Mouse (Mus musculus): ENCODE measurements around the gene Nodal.
A peak's percentile ranks its signal among the peaks of the same experiment; 100 is the strongest.

The Nodal gene

DNA sequence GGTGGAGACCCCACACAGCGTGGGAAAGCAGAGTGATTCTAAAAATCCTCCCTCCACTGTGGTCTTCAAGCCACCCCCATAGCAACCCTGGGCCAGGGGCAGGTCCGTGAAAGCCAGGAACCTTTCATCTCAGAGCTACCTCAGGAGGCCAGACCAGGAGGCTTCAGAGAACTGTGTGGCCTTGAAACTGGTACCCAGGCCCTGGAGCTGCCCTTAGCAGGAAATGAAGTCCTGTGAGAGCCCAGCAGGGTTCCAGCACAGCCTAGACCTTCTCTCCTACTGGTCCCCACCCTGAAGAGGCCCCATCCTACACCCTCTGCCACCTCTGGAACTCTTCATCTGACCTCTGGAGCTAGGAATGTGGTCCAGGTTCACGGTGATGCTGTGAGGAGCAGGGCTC, 19.6 kb upstream of the Nodal start:
- DNase-seq (ENCODE audit: low spot score in 2 of 2): no peak

DNA sequence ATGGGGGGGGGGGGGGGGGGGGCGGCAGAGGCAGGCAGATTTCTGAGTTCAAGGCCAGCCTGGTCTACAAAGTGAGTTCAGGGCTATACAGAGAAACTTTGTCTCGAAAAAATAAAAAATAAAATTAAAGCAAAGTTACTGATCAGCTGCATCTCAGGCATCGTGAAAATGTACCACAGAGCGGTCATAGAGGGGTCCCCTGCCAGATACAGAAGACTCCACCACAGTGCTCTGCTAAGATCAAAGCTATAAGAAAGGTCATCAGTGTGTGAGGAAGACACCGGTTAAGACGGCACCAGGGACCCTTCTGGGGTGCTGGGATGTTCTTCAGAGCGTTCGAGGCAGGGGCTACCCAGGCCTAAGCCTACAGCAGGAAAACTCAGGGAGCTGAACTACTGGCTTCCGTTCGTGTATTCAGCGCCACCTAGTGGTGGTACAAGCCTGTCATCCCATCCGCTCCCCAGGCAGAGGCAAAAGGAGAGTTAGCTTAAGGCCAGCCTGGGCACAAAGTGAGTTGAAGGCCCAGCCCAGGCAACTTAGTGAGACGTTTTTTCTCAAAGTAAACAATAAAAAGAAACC, 18.5 kb upstream of the Nodal start:
- DNase-seq (ENCODE audit: low spot score in 2 of 2): peak in 1 of 2 experiments; percentile 57

DNA sequence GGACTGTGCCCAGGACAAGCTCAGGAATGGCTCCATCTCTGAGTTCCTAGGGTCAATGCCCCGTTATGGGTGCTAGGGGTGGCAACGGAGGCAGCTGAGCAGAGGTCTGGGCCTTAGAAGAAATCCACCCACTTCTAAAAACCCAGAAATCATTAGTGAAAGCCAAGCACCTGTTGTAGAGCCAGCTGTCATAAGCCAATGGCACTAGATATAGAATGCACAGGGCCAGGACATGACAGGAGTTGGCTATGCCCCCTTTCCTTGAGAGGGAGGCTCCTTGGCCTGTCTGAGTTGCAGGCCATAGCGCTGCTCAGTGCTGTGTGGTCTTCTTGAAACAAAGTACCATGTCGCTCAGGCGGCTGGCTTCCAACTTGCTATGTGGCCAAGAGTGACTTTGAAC, 17.4 kb upstream of the Nodal start:
- DNase-seq (ENCODE audit: low spot score in 2 of 2): no peak

DNA sequence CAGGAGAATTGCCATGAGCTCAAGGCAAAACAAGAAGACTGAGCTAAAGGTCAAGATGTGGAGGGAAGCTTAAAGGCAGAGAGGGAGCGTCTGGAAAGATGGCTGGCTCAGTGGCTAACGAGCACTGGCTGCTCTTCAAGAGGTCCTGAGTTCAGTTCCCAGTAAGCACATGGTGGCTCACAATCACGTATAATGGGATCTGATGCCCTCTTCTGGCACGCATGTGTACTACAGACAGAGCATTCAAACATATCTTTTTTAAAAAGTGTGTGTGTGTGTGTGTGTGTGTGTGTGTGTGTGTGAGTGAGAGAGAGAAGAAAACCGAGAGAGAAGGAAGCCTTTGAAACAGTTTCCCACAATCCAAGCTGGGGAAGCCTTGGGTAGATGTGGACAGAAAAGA, 15.3 kb upstream of the Nodal start:
- DNase-seq (ENCODE audit: low spot score in 2 of 2): no peak

DNA sequence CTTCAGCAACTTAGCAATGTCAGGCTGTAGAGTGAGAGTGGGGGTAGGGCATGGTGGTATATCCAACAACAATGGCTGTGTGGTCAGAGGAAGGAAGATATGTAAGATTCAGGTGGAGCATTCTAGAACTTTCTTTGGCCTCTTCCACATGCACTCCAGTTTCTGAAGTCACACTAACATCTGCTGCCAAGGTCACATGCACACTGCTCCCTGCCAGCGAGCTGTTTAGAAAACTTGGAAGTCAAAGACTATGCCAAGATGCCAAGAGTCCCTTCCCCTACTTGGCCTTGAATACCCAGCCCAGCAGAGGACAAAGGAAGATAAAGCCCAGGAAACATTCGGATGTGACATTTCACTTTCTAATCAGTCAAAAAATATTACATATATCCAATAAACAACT, 14.9 kb upstream of the Nodal start:
- DNase-seq (ENCODE audit: low spot score in 2 of 2): no peak

DNA sequence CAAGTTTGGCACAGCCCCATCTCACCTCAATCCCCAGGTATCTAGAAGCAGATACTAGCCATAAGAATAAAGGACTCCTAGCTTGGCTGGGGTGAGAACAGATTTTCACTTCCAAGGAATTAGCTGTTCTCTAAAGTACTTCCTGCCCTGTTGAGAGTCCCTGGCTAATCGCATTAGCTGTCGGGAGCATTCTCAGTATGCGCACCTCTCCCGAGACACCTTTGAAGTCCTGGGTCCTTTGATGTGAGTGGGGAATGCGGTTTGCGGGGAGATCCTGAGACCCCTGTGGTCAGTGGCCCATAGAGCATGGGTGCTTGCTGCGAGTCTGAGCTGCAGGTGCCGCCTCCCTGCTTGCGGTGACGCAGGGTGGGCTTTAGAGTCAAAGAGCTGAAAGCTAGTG, 11.8 kb upstream of the Nodal start:
- no peak for DNase-seq (ENCODE audit: low spot score in 2 of 2)

DNA sequence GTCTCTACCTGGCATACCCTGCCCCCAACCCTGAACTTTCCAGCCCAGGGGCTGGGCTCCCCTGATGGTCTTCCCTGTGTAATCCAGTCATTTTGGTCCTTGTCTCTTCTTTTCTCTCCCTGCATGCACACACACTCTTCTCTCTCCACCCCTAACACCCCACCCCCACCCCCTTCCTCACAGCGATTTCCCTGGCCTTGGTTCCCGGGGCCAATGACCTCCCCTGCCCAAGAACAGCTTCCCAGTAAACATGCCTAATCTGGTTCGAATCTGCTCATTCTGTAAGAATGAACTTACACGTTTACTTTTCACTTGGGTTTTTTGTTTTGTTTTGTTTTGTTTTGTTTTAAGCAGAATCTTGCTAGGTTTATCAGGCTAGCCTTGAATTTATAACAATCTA, 8.0 kb upstream of the Nodal start:
- no peak for DNase-seq (ENCODE audit: low spot score in 2 of 2)

DNA sequence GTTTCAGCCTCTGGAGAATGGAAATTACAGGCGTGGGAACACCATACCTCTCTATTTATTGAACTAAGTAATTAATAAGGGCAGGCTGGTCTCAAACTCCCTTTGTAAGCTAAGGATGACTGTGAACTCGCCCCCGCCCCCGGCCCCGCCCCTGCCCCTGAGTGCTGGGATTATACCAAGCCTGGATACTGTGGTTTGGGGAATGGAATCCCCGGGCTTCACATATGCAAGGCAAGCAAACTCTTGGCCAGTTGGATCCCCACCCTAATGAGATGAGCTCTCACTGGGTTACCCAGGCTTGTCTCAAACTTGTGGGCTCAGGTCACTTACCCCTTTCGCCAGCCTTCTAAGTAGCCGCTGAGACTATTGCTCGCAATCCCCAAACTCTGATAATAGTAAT, 7.6 kb upstream of the Nodal start:
- no peak for DNase-seq (ENCODE audit: low spot score in 2 of 2)

DNA sequence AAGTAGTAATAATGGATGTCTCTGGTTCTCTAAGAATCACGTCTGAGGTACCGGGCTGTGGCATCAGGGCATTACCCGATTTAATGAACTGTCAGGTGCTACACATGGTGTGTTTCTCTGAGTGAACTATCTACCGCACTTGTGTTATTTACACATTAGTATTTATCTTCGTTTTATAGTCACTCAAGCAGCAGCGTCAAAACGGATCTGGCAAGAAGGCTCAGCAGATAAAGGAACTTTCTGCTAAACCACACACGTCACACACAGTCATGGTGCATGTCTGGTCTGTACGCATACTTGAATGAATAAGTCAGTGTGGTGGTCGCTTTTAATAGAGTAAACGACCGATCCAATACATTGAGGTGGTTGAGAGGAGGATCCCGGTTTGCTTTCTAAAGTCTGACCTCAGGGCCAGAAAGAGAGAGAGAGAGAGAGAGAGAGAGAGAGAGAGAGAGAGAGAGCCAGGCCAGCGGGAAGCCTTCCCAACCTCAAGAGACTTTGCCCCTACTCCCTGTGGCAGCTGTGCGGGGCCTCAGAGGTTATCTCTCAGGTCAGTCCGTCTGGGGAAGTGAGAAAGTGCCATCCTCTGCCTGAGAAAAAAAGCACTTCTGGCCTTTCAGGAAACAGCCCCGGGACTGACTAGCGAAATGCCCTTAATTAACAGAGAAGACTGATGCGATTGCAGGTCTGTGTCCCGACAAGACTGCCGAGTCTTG, 4.7 kb upstream of the Nodal start:
- DNase-seq (ENCODE audit: low spot score in 2 of 2): no peak

DNA sequence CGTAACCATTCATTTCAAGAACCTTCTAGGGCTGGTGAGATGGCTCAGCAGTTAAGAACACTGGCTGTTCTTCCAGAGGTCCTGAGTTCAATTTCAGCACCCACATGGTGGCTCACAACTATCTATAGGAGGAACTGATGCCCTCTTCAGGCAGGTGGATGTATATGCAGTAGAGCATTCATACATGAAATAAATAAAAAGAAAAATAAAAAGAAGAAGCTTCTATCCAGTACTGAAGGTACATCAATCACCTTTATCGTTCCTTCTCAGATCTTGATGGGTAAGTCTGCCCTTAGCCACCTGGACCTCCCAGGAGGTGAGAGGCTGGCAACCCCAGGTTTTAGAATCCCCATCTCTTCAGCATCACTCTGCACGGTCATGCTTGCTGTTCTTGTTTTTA, 2.5 kb upstream of the Nodal start:
- no peak for DNase-seq (ENCODE audit: low spot score in 2 of 2)

DNA sequence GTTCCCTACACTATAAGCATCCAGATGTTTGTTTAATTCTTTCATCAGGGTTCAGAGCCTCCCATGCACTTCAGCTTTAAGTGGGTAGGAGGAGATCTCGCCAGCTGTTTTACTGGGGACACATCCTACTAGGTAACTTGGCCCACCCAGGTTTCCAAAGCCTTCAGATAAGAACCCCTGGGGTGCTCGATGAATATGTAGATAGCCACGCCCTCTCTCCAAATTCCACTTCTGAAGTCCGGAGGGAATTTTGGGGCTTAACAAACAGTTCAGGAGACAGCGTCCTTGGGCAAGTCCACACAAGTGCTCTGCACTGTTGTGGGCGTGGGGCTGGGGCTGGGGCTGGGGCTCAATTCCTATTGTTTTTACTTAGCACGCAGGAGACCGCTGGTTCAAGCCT, 1.9 kb upstream of the Nodal start:
- no peak for DNase-seq (ENCODE audit: low spot score in 2 of 2)

DNA sequence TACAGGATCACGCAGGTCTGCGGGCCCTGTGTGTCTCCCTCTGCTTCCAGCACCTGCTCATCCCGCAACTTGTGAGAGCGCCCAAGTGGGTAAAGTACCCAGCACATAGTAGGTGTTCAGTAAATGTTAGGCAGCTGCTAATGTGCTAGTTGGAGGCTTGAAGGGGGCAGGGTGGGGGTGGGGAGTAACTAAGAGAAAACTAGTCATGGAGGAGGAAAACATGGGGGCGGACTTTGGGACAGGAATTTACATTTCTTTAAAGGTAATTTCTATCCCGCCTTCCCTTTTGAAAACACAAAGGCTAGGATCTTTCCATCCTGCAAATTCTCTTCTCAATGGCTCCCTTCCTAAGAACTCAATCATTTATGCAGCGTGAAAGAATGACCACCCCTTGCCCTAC, 1.2 kb upstream of the Nodal start:
- no peak for DNase-seq (ENCODE audit: low spot score in 2 of 2)

DNA sequence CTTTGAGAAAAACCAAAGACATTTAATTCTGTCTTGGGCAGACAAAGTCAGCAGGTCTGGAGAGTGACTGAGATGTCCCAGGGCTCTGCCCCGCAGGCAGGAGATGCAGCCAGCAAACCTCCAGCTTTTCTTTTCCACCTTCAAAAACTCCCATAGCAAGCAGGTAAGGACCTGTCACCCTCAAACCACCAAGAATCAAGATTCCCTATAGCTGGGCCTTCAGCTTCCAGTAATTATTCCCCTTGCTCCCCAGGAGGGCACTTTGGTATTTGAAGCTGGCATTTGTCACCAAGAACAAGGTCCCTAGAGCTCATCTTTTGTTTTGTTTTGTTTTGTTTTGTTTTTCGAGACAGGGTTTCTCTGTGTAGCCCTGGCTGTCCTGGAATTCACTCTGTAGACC, 726 bp upstream of the Nodal start:
- DNase-seq (ENCODE audit: low spot score in 2 of 2): no peak

DNA sequence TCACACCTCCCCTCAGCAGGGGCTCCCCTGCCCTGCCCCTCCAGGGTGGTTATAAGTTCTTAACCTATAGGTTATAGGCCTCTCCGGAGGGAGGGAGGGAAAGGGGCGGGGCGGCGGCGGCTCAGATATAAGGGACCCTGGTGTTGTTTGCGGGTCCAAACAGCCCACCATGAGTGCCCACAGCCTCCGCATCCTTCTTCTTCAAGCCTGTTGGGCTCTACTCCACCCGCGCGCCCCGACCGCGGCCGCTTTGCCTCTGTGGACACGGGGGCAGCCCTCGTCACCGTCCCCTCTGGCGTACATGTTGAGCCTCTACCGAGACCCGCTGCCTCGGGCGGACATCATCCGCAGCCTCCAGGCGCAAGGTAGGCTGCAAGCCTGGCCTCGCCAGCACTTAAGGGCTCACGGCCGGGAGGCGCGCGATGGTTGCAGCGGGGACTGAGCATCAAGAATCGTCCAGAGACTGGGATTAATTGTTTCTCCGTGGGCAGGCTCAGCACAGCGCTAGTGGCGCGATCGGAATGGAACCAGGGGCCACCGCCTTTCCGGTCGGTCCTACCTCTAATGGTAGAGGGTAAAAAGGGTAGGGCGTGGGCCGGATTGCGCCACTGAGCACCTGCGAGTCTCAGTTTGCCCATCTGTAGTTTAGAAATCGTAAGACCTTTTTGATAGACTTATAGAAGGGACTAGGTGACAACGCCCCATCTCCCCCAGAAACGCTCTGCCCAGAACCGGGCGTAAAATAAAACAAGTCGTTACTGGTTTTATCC, 544 bp downstream of the Nodal start:
- no peak for DNase-seq (ENCODE audit: low spot score in 2 of 2)

DNA sequence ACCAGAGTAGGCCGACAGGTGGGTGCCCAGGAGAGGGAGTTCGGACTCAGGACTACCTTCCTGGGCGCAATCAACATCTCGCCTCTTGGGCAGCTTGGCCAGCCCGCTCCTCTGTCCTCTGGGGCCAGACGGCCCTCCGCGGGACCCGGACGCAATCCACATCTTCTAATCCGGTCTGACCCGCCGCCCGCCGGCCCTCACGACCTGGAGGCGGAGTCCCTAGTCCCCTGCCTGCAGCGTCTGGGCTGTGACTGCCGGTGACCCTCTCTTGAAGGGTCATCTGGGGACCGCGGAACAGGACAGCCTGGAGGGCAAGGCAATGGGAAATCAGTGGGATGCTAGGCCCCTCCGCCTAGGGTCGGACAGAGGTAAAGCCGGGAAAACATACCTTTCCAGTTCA, 1.4 kb downstream of the Nodal start:
- no peak for DNase-seq (ENCODE audit: low spot score in 2 of 2)

DNA sequence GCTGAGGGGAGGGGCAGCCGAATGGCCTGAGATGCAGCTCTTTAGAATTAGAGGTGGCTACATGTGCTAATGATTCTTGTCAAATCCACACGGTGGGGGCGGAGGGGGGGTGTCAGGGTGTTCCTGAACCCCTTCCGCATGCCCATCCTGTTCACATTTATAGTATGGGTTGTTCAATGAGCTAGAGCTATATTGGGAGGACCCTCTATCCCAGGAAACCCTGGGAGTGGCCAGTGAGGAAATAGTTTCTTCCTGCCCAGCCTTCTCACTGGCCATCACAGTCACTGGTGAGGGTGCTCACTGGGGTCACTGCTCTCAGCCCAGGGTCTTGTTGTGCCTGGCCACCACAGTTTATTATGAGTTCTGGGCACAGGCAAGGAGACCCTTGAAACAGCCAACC, 2.2 kb downstream of the Nodal start:
- DNase-seq (ENCODE audit: low spot score in 2 of 2): no peak

DNA sequence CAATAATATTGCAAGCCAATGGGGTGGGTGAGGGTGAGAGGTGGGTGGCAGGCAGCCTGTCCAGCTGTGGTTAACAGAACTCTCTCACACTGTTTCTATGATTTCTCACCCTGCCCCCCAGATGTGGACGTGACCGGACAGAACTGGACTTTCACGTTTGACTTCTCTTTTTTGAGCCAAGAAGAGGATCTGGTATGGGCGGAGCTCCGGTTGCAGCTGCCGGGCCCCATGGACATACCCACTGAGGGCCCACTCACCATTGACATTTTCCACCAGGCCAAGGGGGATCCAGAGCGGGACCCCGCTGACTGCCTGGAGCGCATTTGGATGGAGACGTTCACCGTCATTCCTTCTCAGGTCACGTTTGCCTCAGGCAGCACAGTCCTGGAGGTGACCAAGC, 5.1 kb downstream of the Nodal start:
- no peak for DNase-seq (ENCODE audit: low spot score in 2 of 2)

DNA sequence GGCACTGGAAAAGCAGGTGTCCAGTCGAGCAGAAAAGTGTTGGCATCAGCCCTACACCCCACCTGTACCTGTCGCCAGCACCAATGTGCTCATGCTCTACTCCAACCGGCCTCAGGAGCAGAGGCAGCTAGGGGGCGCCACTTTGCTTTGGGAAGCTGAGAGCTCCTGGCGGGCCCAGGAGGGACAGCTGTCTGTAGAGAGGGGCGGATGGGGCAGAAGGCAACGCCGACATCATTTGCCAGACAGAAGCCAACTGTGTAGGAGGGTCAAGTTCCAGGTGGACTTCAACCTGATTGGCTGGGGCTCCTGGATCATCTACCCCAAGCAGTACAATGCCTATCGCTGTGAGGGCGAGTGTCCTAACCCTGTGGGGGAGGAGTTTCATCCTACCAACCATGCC, 5.5 kb downstream of the Nodal start:
- no peak for DNase-seq (ENCODE audit: low spot score in 2 of 2)

DNA sequence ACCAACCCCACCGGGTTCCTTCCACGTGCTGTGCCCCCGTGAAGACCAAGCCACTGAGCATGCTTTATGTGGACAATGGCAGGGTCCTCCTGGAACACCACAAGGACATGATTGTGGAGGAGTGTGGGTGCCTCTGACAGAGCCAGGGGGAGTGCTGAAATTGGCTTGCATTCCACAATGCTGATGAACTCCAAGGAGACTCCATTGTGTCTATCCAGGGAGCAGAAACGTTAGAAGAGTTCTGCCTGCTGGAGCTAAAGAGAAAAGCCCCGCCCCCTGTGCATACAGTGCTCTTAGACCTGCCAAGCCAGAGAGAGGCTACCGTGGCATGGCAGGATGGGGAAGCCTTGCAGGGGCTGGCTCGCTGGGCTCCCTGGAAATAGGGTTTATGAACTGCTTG, 6.7 kb downstream of the Nodal start:
- DNase-seq (ENCODE audit: low spot score in 2 of 2): no peak

DNA sequence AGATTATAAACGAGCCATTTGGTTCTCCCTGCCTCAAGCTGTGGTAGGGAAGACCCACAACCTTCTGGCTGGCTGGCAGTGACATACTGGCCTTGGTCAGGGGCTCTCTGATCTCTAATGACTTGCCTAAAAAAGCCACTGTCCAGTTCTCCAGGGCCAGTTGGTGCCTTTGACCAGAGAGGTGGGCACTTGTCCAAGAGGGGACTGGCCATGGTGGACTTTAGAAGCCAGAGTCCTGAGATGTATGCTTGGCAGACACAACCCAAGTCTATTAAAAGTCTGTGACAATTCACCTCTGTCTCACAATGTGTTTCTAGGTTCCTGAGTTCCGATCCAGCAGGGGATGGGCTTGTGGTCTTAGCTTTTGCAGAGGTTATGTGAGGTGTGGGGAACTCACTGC, 7.3 kb downstream of the Nodal start:
- DNase-seq (ENCODE audit: low spot score in 2 of 2): no peak

DNA sequence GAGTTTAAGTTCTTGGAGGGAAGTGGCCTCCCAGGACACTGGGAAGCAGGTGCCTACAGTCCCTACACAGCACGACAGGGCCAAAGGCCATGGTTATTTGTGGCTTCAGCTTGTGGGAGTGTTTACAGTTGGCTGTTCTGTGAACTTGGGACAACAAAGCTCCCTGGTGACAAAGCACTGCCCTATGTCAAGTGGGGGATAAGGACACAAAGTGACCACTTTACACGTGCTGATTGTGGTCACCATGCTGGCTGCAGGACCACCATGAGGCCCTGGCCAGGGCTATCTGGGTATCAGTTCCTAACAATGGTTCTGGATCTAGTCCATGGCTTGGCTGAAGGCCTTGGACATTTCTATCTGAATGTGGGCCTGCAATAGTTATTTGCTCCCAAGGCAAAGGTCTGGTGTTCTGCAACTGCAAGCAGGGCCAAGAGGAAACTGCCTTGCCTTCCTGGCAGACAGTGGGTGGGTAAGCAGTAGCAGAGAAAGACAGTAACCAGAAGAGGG, 8.5 kb downstream of the Nodal start:
- no peak for DNase-seq (ENCODE audit: low spot score in 2 of 2)

DNA sequence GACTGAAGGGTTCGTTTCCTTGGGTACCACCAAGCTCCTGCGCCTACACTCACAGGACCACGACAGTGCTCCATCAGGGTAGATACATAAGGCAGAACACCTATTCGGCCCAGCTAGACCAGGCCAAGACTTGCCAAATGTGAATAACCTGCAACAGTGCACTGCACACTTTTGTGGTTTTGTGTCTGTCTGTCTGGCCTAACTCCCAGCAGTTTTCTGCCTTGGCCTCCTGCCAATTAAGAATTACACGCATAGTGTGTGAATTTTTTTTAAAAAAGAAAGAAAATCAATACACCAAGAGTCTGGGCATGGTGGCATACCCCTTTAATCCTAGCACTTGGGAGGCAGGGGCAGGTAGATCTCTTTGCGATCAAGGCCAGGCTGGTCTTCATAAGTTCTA, 10.2 kb downstream of the Nodal start:
- no peak for DNase-seq (ENCODE audit: low spot score in 2 of 2)

DNA sequence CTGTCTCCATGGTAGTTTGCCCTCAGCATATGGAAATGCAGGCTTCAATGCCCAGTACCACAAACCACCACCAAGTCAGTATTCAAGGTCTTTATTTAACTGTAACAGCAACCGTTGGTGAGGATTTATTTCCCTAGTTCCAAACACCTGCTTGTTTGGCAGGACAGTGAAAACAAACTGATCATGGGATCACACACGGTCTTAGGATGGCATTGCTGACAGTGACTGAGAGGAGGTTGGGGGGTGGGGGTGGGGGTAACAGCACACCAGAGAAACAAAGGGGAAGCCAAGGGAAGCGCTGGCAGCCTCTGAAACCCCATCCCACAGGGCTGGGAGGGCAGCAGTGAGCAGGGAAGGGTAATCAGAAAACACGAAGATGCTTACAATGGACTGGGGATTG, 10.6 kb downstream of the Nodal start:
- DNase-seq (ENCODE audit: low spot score in 2 of 2): no peak

All from frontal cortex, postnatal 14 days (tissue).